Mouse (Mus musculus) liver, adult 2 months (tissue): ENCODE results near the gene Prdm12. TPM values are rescaled to one million over a fixed set of nuclear protein-coding genes. Genes with fewer than 3 reads are reported as not detected.

ENCODE experiments used
- DNase-seq: peaks from one replicate; pipeline ENCODE4 v3.0.0-alpha.2; 2011; ENCODE audit warnings: low read depth, low spot score; ENCODE audit errors: extremely low read depth
- H3K27ac ChIP-seq: fragments of 200-500 bp; replicated peaks from 2 replicates; pipeline ENCODE4 v1.5.1; 2012; ENCODE audit warnings: low read depth, mild to moderate bottlenecking, control low read depth, inconsistent platforms, low read length; ENCODE audit not compliant: insufficient read depth
- H3K27me3 ChIP-seq: fragments of 200-500 bp; 2 replicates; pipeline ENCODE4 v1.6.1; 2012; ENCODE audit warnings: mild to moderate bottlenecking, moderate library complexity, low read length, inconsistent platforms; ENCODE audit not compliant: control insufficient read depth, insufficient read depth
- H3K36me3 ChIP-seq: fragments of 200-500 bp; 2 replicates; pipeline ENCODE4 v1.6.1; 2012; ENCODE audit warnings: low read length, inconsistent platforms; ENCODE audit not compliant: control insufficient read depth, insufficient read depth
- H3K4me1 ChIP-seq: fragments of 200-500 bp; 2 replicates; pipeline ENCODE4 v1.6.1; 2011; ENCODE audit warnings: low read length; ENCODE audit not compliant: control insufficient read depth, insufficient read depth
- H3K4me3 ChIP-seq: fragments of 200-500 bp; 2 replicates; pipeline ENCODE4 v1.5.1; 2011; ENCODE audit warnings: low read depth, mild to moderate bottlenecking, control low read depth, low read length, moderate library complexity; ENCODE audit not compliant: insufficient read depth
- H3K79me2 ChIP-seq: fragments of 200-500 bp; 2 replicates; pipeline ENCODE4 v1.6.1; 2012; ENCODE audit warnings: inconsistent platforms, mild to moderate bottlenecking, low read length, moderate library complexity; ENCODE audit not compliant: control insufficient read depth, insufficient read depth
- H3K9ac ChIP-seq: fragments of 200-500 bp; 2 replicates; pipeline ENCODE4 v1.6.1; 2012; ENCODE audit warnings: low read depth, mild to moderate bottlenecking, control low read depth, inconsistent platforms, low read length
- CTCF ChIP-seq: fragments of 200-500 bp; IDR thresholded peaks from 2 replicates; pipeline ENCODE4 v1.5.1; 2011; ENCODE audit warnings: low read depth, low read length, control low read depth
- POLR2A ChIP-seq: fragments of 200-500 bp; IDR thresholded peaks from 2 replicates; pipeline ENCODE4 v1.6.1; 2011; ENCODE audit warnings: low read length, control low read depth; ENCODE audit not compliant: insufficient read depth; ENCODE audit errors: extremely low read depth
- WGBS: fragments of 180-500 bp; shearing (Covaris S2); methylation state at CpG from one replicate; pipeline ENCODE4 v1.1.7; 2018; 5-methylcytosine and 5-hydroxymethylcytosine counted together
- polyA plus RNA-seq: library from polyadenylated mRNA; depleted of rRNA; stranded (reverse); fragments of >200 nt; gene quantifications from 2 replicates; pipeline ENCODE4 v1.2.3, GENCODE M21; 2012; rRNA removed
- total RNA-seq: library from RNA; depleted of rRNA; stranded (reverse); fragments of >200 nt; gene quantifications from 2 replicates; pipeline ENCODE4 v1.2.3, GENCODE M21; 2014; rRNA removed

Prdm12 gene
- total and polyA plus RNA-seq, 2 experiments = not detected

- Histone ChIP-seq H3K4me1 (peaks cover 2% of the 10 kb centered on the region; the same call in 1 of the 2 replicates), H3K27me3 (no peaks in the 10 kb centered on the region), H3K4me3 (no peak overlapping the region), H3K79me2 (peaks cover 6% of the 10 kb centered on the region), H3K36me3 (peaks cover 8% of the 10 kb centered on the region), H3K9ac (no peak overlapping the region), H3K27ac (no peak overlapping the region)
- no peak for DNase-seq
- 50% methylated on average over 7 of the region's 7 CpGs for WGBS
- TF ChIP-seq CTCF = no peak
- no peak for TF ChIP-seq POLR2A
Measured at GRCm38 (mm10) chr2:31700545-31701446, 61.0 kb downstream of the Prdm12 start.

GRCm38 (mm10) chr2:31703226-31703625 lies 63.4 kb downstream of the Prdm12 start:
- no peaks in the 10 kb centered on the region for H3K27me3 ChIP-seq
- no peak overlapping the region for H3K27ac ChIP-seq
- H3K9ac ChIP-seq = no peak overlapping the region
- peak; percentile 71 for DNase-seq
- no peak for TF ChIP-seq POLR2A
- no peak for TF ChIP-seq CTCF
- H3K36me3 ChIP-seq = peaks cover 2% of the 10 kb centered on the region; the same call in 1 of the 2 replicates
- peaks cover 4% of the 10 kb centered on the region; the same call in 1 of the 2 replicates for H3K4me1 ChIP-seq
- H3K4me3 ChIP-seq = no peak overlapping the region
- peaks cover 9% of the 10 kb centered on the region for H3K79me2 ChIP-seq

Other genes starting within 250 kb of the Prdm12 start
- 3,064 and 4,344 TPM in 2 replicates for gene Ass1, start 169.8 kb upstream of the Prdm12 start, total RNA-seq
- 3,470 and 3,993 TPM in 2 replicates for gene Ass1, start 169.8 kb upstream of the Prdm12 start, polyA plus RNA-seq
- gene Fubp3, start 67.4 kb upstream of the Prdm12 start, total RNA-seq = 16.3 and 17.2 TPM in 2 replicates
- 19.1 and 22.0 TPM in 2 replicates for gene Fubp3, start 67.4 kb upstream of the Prdm12 start, polyA plus RNA-seq
- 9.8 and 10.4 TPM in 2 replicates for gene Exosc2, start 30.7 kb downstream of the Prdm12 start, total RNA-seq
- gene Exosc2, start 30.7 kb downstream of the Prdm12 start, polyA plus RNA-seq = 5.5 and 6.3 TPM in 2 replicates
- 13.0 and 14.1 TPM in 2 replicates for gene Abl1, start 48.3 kb downstream of the Prdm12 start, total RNA-seq
- gene Abl1, start 48.3 kb downstream of the Prdm12 start, polyA plus RNA-seq = 11.0 and 13.9 TPM in 2 replicates
- gene Qrfp, start 170.5 kb downstream of the Prdm12 start, total RNA-seq = not detected in 2 replicates
- gene Qrfp, start 170.5 kb downstream of the Prdm12 start, polyA plus RNA-seq = not detected in 2 replicates
- gene Fibcd1, start 206.0 kb downstream of the Prdm12 start, total RNA-seq = not detected in 2 replicates
- gene Fibcd1, start 206.0 kb downstream of the Prdm12 start, polyA plus RNA-seq = not detected in 2 replicates
- 0.67 and 0.83 TPM in 2 replicates for gene Lamc3, start 247.3 kb downstream of the Prdm12 start, total RNA-seq
- 0.73 and 0.95 TPM in 2 replicates for gene Lamc3, start 247.3 kb downstream of the Prdm12 start, polyA plus RNA-seq